Mouse (Mus musculus) layer of hippocampus, adult 9-11 months (tissue): ENCODE results near the gene Cyp8b1.

ENCODE experiments used
- DNase-seq: peaks from one replicate; pipeline ENCODE4 v3.0.0; 2022

Gene Cyp8b1

GRCm38 (mm10) chr9:121890441-121890941, 25.6 kb downstream of the Cyp8b1 start:
- DNase-seq, result no peak

GRCm38 (mm10) chr9:121889927-121890440, 26.1 kb downstream of the Cyp8b1 start:
- DNase-seq, result no peak

GRCm38 (mm10) chr9:121882015-121882457, 34.1 kb downstream of the Cyp8b1 start:
- DNase-seq, result no peak

- DNase-seq, result peak; percentile 65
Observed at GRCm38 (mm10) chr9:121881301-121881700, 34.8 kb downstream of the Cyp8b1 start.

- DNase-seq, result peak; percentile 74
Observed at GRCm38 (mm10) chr9:121880840-121881239, 35.3 kb downstream of the Cyp8b1 start.

GRCm38 (mm10) chr9:121877052-121877740, 38.9 kb downstream of the Cyp8b1 start:
- peak; percentile 45 for DNase-seq

- DNase-seq, result no peak
Observed at GRCm38 (mm10) chr9:121873578-121873977, 42.5 kb downstream of the Cyp8b1 start.

GRCm38 (mm10) chr9:121872062-121872683, 43.9 kb downstream of the Cyp8b1 start:
- DNase-seq, result no peak

- no peak for DNase-seq
Observed at GRCm38 (mm10) chr9:121869973-121870515, 46.1 kb downstream of the Cyp8b1 start.

GRCm38 (mm10) chr9:121869432-121869831, 46.7 kb downstream of the Cyp8b1 start:
- no peak for DNase-seq

- no peak for DNase-seq
Observed at GRCm38 (mm10) chr9:121868236-121868635, 47.9 kb downstream of the Cyp8b1 start.

- DNase-seq, result no peak
Observed at GRCm38 (mm10) chr9:121867632-121868031, 48.5 kb downstream of the Cyp8b1 start.

GRCm38 (mm10) chr9:121865425-121866008, 50.6 kb downstream of the Cyp8b1 start:
- no peak for DNase-seq

- DNase-seq, result no peak
Observed at GRCm38 (mm10) chr9:121864837-121865236, 51.3 kb downstream of the Cyp8b1 start.
